Mouse (Mus musculus) embryonic facial prominence, embryonic 11.5 days (tissue): ENCODE measurements around the gene Col15a1. TPM values are rescaled to one million over a fixed set of nuclear protein-coding genes. Genes with fewer than 3 reads are reported as not detected.

ENCODE experiments used
- ATAC-seq: fragments of 200-750 bp; cut with Nextera tagmentation; replicated peaks from 2 replicates; pipeline ENCODE4 v1.8.0; 2017; ENCODE audit warnings: low read depth; ENCODE audit not compliant: insufficient number of reproducible peaks, low FRiP score, low TSS enrichment
- DNase-seq: peaks from one replicate; pipeline ENCODE4 v3.0.0-alpha.2; 2015; ENCODE audit warnings: low spot score
- H3K27ac ChIP-seq: fragments of 300-500 bp; sonication (generic); replicated peaks from 2 replicates; pipeline ENCODE4 v1.5.1; 2014; ENCODE audit warnings: mild to moderate bottlenecking, low read depth, low read length, control low read depth
- H3K27me3 ChIP-seq: fragments of 300-500 bp; sonication (generic); 2 replicates; pipeline ENCODE4 v1.6.1; 2014; ENCODE audit warnings: mild to moderate bottlenecking, low read length, moderate library complexity, mixed read lengths; ENCODE audit not compliant: control insufficient read depth, insufficient read depth
- H3K36me3 ChIP-seq: fragments of 300-500 bp; sonication (generic); replicated peaks from 2 replicates; pipeline ENCODE4 v1.6.1; 2014; ENCODE audit warnings: low read depth, mild to moderate bottlenecking, low read length, moderate library complexity, mixed read lengths; ENCODE audit not compliant: control insufficient read depth, insufficient read depth
- H3K4me1 ChIP-seq: fragments of 300-500 bp; sonication (generic); 2 replicates; pipeline ENCODE4 v1.6.1; 2014; ENCODE audit warnings: low read length, mixed read lengths; ENCODE audit not compliant: control insufficient read depth, insufficient read depth
- H3K4me2 ChIP-seq: fragments of 300-500 bp; sonication (generic); 2 replicates; pipeline ENCODE4 v1.6.1; 2014; ENCODE audit warnings: low read depth, mild to moderate bottlenecking, control low read depth, low read length, moderate library complexity
- H3K4me3 ChIP-seq: fragments of 300-500 bp; sonication (generic); 2 replicates; pipeline ENCODE4 v1.5.1; 2014; ENCODE audit warnings: low read depth, low read length, control low read depth
- H3K9ac ChIP-seq: fragments of 300-500 bp; sonication (generic); replicated peaks from 2 replicates; pipeline ENCODE4 v1.6.1; 2014; ENCODE audit warnings: mild to moderate bottlenecking, control low read depth, low read length
- H3K9me3 ChIP-seq: fragments of 300-500 bp; sonication (generic); replicated peaks from 2 replicates; pipeline ENCODE4 v1.6.1; 2016; ENCODE audit warnings: mild to moderate bottlenecking, low read length, inconsistent platforms, mixed read lengths; ENCODE audit not compliant: control insufficient read depth
- WGBS: fragments of 180-500 bp; shearing (Covaris S2); extraction: QIAGEN DNeasy Blood & Tissue Kit; methylation state at CpG from one replicate; pipeline ENCODE4 v1.1.7; 2014; 5-methylcytosine and 5-hydroxymethylcytosine counted together
- polyA plus RNA-seq: library from polyadenylated mRNA; unstranded; fragments of >200 nt; fragmentation: Nextera tagmentation; extraction: Ambion mirVana; gene quantifications from 2 replicates; pipeline ENCODE4 v1.2.1, GENCODE M21; 2014

Gene Col15a1
- polyA plus RNA-seq, 1 experiment from 2014 or later: 8.8 TPM

- no peaks in the 10 kb centered on the region for H3K27me3 ChIP-seq
- ATAC-seq (no peak), DNase-seq (no peak)
- no peaks in the 10 kb centered on the region for H3K4me1 ChIP-seq
- no peak overlapping the region for H3K27ac ChIP-seq
- H3K4me3 ChIP-seq: no peak overlapping the region
- no peak overlapping the region for H3K4me2 ChIP-seq
- no peak overlapping the region for H3K9ac ChIP-seq
- no peaks in the 10 kb centered on the region for H3K36me3 ChIP-seq
- H3K9me3 ChIP-seq: no peaks in the 10 kb centered on the region
- WGBS: 86% methylated on average over 2 of the region's 2 CpGs
Measured at GRCm38 (mm10) chr4:47274911-47275310, 67.0 kb downstream of the Col15a1 start.

- Histone ChIP-seq H3K9me3 (no peaks in the 10 kb centered on the region), H3K27me3 (no peaks in the 10 kb centered on the region), H3K4me3 (no peak overlapping the region), H3K27ac (no peak overlapping the region), H3K4me1 (no peaks in the 10 kb centered on the region), H3K9ac (no peak overlapping the region), H3K36me3 (no peaks in the 10 kb centered on the region), H3K4me2 (no peak overlapping the region)
- ATAC-seq: no peak
- 96% methylated on average over 6 of the region's 6 CpGs for WGBS
- DNase-seq: no peak
Measured at GRCm38 (mm10) chr4:47278397-47278796, 70.4 kb downstream of the Col15a1 start.

- Histone ChIP-seq H3K9ac (no peak overlapping the region), H3K36me3 (no peaks in the 10 kb centered on the region), H3K4me1 (no peaks in the 10 kb centered on the region), H3K4me3 (no peak overlapping the region), H3K27ac (no peak overlapping the region), H3K4me2 (no peak overlapping the region), H3K27me3 (no peaks in the 10 kb centered on the region), H3K9me3 (no peaks in the 10 kb centered on the region)
- ATAC-seq (no peak), DNase-seq (no peak)
- 62% methylated on average over 10 of the region's 10 CpGs for WGBS
Measured at GRCm38 (mm10) chr4:47279085-47279707, 71.2 kb downstream of the Col15a1 start.

GRCm38 (mm10) chr4:47280126-47280525, 72.2 kb downstream of the Col15a1 start:
- no peak overlapping the region for H3K4me2 ChIP-seq
- no peak for ATAC-seq

GRCm38 (mm10) chr4:47281920-47282682, 74.1 kb downstream of the Col15a1 start:
- Histone ChIP-seq H3K4me2 (no peak overlapping the region), H3K9ac (no peak overlapping the region), H3K36me3 (no peaks in the 10 kb centered on the region), H3K9me3 (no peaks in the 10 kb centered on the region), H3K4me3 (no peak overlapping the region), H3K4me1 (no peaks in the 10 kb centered on the region), H3K27ac (no peak overlapping the region), H3K27me3 (no peaks in the 10 kb centered on the region)
- WGBS: 77% methylated on average over 6 of the region's 6 CpGs
- ATAC-seq (no peak), DNase-seq (no peak)

More at GRCm38 (mm10) chr4:47280126-47280525, 72.2 kb downstream of the Col15a1 start:
- no peaks in the 10 kb centered on the region for H3K4me1 ChIP-seq
- no peak overlapping the region for H3K4me3 ChIP-seq
- H3K9me3 ChIP-seq: no peaks in the 10 kb centered on the region
- no peak for DNase-seq
- no peaks in the 10 kb centered on the region for H3K36me3 ChIP-seq
- no peak overlapping the region for H3K27ac ChIP-seq
- 88% methylated on average over 5 of the region's 5 CpGs for WGBS
- no peak overlapping the region for H3K9ac ChIP-seq
- no peaks in the 10 kb centered on the region for H3K27me3 ChIP-seq

- DNase-seq (no peak), ATAC-seq (no peak)
- H3K36me3 ChIP-seq: no peaks in the 10 kb centered on the region
- no peaks in the 10 kb centered on the region for H3K9me3 ChIP-seq
- H3K9ac ChIP-seq: no peak overlapping the region
- H3K4me2 ChIP-seq: no peak overlapping the region
- 81% methylated on average over 6 of the region's 6 CpGs for WGBS
- no peak overlapping the region for H3K27ac ChIP-seq
- H3K4me1 ChIP-seq: no peaks in the 10 kb centered on the region
- no peak overlapping the region for H3K4me3 ChIP-seq
- no peaks in the 10 kb centered on the region for H3K27me3 ChIP-seq
Measured at GRCm38 (mm10) chr4:47284311-47284710, 76.3 kb downstream of the Col15a1 start.

GRCm38 (mm10) chr4:47284874-47285273, 76.9 kb downstream of the Col15a1 start:
- H3K4me3 ChIP-seq: no peak overlapping the region
- no peaks in the 10 kb centered on the region for H3K27me3 ChIP-seq
- WGBS: 53% methylated on average over 9 of the region's 9 CpGs
- H3K4me2 ChIP-seq: no peak overlapping the region
- ATAC-seq (no peak), DNase-seq (peak; percentile 54)
- H3K4me1 ChIP-seq: no peaks in the 10 kb centered on the region
- no peaks in the 10 kb centered on the region for H3K9me3 ChIP-seq
- no peaks in the 10 kb centered on the region for H3K36me3 ChIP-seq
- H3K27ac ChIP-seq: no peak overlapping the region
- no peak overlapping the region for H3K9ac ChIP-seq

GRCm38 (mm10) chr4:47286599-47287147, 78.7 kb downstream of the Col15a1 start:
- Histone ChIP-seq H3K27ac (no peak overlapping the region), H3K36me3 (no peaks in the 10 kb centered on the region), H3K4me1 (no peaks in the 10 kb centered on the region), H3K4me3 (no peak overlapping the region), H3K9ac (no peak overlapping the region), H3K27me3 (no peaks in the 10 kb centered on the region), H3K4me2 (no peak overlapping the region), H3K9me3 (no peaks in the 10 kb centered on the region)
- ATAC-seq (no peak), DNase-seq (no peak)
- 90% methylated on average over 3 of the region's 3 CpGs for WGBS
